Mouse (Mus musculus) lung, postnatal 10 days (tissue): ENCODE data around the gene Mrgpra2a.
"Not testable (repeated sequence)": the region's sequence is repeated elsewhere in the genome, so short reads cannot be mapped to it uniquely, and the experiment has no call there.

Experiments used
- DNase-seq: peaks from one replicate; pipeline ENCODE4 v3.0.0; 2021

Gene Mrgpra2a

DNA sequence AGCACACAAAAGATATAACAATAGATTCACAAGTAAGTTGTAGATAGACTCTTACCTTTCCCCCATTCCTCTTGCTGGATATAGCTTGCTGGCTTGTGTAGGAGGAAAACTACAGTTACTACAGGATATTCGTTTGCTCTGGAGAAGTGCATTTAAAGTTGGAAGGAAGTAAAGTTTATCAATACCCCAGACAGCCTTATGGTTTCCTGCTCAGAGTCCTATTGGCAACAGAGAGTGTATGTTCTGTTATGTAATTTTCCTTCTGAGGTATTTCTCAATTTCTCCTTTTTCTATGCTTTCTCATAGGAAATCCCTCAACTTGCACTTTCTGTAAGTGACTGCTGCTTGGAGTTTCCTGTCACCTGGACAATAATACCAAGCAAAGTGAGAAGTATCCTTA lies at the start of gene Mrgpra2a:
Gene Mrgpra2a, minus strand, starts transcription at position 125 of the 400 bp plus-strand sequence.
- DNase-seq = not testable (repeated sequence)

DNA sequence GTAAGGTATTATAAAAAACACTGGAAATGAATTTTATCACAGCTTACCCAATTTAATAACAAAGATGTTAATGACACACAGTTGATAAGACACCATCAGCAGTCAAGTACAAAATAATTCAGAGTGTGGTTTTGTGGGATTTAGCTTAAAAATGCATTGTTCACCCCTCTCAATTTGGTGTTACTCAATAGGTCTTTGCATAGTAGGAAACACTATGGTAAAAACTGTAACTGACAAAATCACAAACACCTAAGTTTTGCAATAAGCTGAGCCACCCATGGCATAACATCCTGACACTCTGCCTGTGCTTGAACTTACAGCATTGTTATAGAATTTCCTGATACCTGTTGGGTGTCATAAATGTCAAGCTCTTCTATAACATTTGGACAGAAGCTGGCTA lies 39.3 kb upstream of the Mrgpra2a start:
- not testable (repeated sequence) for DNase-seq

DNA sequence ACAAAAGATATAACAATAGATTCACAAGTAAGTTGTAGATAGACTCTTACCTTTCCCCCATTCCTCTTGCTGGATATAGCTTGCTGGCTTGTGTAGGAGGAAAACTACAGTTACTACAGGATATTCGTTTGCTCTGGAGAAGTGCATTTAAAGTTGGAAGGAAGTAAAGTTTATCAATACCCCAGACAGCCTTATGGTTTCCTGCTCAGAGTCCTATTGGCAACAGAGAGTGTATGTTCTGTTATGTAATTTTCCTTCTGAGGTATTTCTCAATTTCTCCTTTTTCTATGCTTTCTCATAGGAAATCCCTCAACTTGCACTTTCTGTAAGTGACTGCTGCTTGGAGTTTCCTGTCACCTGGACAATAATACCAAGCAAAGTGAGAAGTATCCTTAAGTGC lies 37.5 kb upstream of the Mrgpra2a start:
- DNase-seq = not testable (repeated sequence)

DNA sequence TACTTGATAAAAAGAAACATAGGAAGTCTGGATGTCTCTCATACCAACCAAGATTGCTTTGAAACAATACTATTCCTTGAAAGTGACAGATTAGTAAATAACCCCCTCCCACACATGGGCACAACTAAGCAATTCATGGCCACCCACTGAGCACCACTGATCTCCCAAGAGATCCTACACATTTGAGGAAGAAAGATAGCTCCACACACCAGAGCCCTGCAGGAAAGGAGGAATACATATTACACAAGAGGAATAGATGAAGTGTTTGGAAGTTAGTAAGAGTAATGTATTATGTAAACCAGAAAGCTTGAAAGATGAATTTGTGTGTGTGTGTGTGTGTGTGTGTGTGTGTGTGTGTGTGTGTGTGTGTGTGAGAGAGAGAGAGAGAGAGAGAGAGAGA lies 31.2 kb upstream of the Mrgpra2a start:
- not testable (repeated sequence) for DNase-seq

DNA sequence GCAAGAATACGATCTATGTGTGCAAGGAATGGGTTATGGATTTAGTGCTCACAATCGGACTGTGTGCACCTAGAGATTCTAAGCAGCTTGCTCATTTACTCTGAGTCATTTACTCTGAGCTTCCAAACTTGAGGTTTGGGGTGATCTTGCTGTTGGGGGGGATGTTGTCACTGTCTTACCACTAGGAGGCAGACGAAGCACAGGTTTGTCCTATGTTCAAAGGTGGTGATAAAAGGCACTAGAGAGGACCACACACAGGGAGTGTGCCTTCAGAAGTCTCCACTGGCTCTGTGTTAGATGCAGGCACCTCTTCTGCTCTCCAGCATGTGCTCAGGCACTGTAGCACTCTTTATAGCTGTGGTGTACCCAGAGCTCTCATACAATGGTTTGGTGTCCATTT lies 22.0 kb upstream of the Mrgpra2a start:
- DNase-seq = not testable (repeated sequence)

DNA sequence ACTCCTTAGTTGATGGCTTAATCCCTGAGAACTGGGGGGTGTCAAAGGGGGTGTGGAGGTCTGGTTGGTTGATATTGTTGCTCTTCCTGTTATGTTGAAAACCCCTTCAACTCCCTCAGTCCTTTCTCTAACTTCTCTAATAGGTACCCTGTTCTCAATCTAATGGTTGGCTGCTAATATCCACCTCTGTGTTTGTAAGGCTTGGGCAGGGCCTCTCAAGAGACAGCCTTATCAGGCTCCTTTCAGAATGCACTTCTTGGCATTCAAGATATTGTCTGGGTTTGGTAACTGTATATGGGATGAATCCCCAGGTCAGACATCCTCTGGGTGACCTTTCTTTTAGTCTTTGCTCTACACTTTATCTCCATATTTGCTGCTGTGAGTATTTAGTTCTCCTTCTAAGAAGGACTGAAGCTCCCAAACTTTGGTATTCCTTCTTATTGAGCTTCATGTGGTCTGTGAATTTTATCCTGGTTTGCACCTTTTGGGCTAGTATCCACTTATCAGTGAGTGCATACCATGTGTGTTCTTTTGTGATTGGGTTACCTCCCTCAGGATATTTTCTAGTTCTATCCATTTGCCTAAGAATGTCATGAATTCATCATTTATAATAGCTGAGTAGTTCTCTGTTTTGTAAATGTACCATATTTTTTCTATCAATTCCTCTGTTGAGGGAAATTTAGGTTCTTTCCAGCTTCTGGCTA lies 13.5 kb upstream of the Mrgpra2a start:
- DNase-seq = not testable (repeated sequence)

DNA sequence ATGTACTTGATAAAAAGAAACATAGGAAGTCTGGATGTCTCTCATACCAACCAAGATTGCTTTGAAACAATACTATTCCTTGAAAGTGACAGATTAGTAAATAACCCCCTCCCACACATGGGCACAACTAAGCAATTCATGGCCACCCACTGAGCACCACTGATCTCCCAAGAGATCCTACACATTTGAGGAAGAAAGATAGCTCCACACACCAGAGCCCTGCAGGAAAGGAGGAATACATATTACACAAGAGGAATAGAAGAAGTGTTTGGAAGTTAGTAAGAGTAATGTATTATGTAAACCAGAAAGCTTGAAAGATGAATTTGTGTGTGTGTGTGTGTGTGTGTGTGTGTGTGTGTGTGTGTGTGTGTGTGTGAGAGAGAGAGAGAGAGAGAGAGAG lies 6.2 kb downstream of the Mrgpra2a start:
- DNase-seq = not testable (repeated sequence)

DNA sequence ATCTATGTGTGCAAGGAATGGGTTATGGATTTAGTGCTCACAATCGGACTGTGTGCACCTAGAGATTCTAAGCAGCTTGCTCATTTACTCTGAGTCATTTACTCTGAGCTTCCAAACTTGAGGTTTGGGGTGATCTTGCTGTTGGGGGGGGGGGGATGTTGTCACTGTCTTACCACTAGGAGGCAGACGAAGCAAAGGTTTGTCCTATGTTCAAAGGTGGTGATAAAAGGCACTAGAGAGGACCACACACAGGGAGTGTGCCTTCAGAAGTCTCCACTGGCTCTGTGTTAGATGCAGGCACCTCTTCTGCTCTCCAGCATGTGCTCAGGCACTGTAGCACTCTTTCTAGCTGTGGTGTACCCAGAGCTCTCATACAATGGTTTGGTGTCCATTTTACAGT lies 15.5 kb downstream of the Mrgpra2a start:
- not testable (repeated sequence) for DNase-seq

DNA sequence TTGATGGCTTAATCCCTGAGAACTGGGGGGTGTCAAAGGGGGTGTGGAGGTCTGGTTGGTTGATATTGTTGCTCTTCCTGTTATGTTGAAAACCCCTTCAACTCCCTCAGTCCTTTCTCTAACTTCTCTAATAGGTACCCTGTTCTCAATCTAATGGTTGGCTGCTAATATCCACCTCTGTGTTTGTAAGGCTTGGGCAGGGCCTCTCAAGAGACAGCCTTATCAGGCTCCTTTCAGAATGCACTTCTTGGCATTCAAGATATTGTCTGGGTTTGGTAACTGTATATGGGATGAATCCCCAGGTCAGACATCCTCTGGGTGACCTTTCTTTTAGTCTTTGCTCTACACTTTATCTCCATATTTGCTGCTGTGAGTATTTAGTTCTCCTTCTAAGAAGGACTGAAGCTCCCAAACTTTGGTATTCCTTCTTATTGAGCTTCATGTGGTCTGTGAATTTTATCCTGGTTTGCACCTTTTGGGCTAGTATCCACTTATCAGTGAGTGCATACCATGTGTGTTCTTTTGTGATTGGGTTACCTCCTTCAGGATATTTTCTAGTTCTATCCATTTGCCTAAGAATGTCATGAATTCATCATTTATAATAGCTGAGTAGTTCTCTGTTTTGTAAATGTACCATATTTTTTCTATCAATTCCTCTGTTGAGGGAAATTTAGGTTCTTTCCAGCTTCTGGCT lies 24.0 kb downstream of the Mrgpra2a start:
- DNase-seq = not testable (repeated sequence)

DNA sequence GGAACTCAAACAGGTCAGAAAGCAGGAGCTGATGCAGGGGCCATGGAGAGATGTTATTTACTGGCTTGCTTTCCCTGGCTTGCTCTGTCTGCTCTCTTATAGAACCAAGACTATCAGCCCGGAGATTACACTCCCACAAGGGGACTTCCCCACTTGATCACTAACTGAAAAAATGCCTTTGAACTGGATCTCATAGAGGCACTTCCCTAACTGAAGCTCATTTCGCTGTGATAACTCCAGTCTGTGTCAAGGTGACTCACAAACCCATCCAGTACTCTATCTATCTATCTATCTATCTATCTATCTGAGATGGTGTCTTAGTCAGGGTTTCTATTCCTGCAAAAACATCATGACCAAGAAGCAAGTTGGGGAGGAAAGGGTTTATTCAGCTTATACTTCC lies 41.3 kb downstream of the Mrgpra2a start:
- no peak for DNase-seq

DNA sequence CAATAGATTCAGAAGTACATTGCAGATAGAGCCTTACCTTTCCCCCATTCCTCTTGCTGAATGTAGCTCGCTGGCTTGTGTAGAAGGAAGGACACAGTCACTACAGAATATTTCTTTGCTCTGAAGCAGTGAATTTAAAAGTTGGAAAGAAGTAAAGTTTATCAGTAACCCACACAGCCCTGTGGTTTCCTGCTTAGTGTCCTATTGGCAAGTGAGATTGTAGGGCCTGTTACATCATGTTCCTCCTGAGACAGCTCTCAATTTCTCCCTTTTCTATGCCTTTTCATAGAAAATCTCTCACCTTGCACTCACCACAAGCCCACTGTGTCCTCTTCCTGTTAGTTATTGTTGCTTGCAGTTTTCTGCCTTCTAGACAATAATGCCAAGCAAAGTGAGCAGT lies 42.4 kb downstream of the Mrgpra2a start:
- no peak for DNase-seq

DNA sequence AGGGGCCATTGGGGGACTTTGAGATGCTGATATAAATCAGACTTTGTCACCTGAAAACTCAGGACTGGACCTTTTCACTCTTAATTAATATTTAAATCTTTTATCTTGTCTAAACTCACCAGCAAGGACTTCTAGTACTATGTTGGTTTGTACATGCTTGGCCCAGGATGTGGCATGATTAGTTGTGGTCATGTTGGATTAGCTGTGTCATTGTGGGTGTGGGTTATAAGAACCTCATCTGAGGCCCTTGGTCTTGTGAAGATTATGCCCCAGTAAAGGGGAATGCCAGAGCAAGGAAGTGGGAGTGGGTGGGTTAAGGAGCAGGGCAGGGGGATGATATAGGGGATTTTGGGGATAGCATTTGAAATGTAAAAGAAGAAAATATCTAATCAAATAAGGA lies 50.8 kb downstream of the Mrgpra2a start:
- DNase-seq = no peak
